Comparison of ENCODE assay signal across 8 mouse cellular contexts in genomic region chr7:63858571-63859152, GRCm38 (mm10). TPM values are rescaled to one million over a fixed set of nuclear protein-coding genes. Genes with fewer than 3 reads are reported as not detected.
DNase-seq lines count a peak whose midpoint lies in the region; ATAC-seq lines count a peak whose summit lies in the region.

No protein-coding gene starts in this region.

- peaks cover 14% of the 10 kb centered on the region for H3K4me1 ChIP-seq in megakaryocyte, embryonic 14.5 days

- H3K27me3 ChIP-seq in megakaryocyte, embryonic 14.5 days (replicated peaks), result peaks cover 37% of the 10 kb centered on the region

- H3K9me3 ChIP-seq in megakaryocyte, embryonic 14.5 days, result no peaks in the 10 kb centered on the region

- intact Hi-C loops in gastrocnemius, postnatal 14 days (cut with DNase I; ENCODE audit: low total_unique reads), result loop anchor here (5.0 to 10.0 kb wide), 2 partner anchors 74 to 296 kb away; partner anchors contain the start of gene Trpm1

- DNase-seq in embryo, embryonic 10 days (ENCODE audit: low spot score), result peak; percentile 82
- DNase-seq in gastrocnemius, postnatal 14 days, result peak; percentile 87
- DNase-seq in left cerebral cortex, adult 9 months (ENCODE audit: low spot score in 2 of 2), result peak; percentile 67 to 93
- peak; percentile 89 for DNase-seq in right cerebral cortex, postnatal 14 days
- peak; percentile 82 for DNase-seq in urinary bladder, postnatal 25 days (ENCODE audit: low spot score)

- ATAC-seq in activated CD4-positive, CD25-positive, alpha-beta regulatory T cell, adult 4 months, result peak; percentile 93
- ATAC-seq in inflammation-experienced regulatory T-cells, adult 6 months, result peak; percentile 98

- peak overlapping the region; percentile 88 for H3K4me3 ChIP-seq in megakaryocyte, embryonic 14.5 days (replicated peaks)

- H3K36me3 ChIP-seq in megakaryocyte, embryonic 14.5 days (replicated peaks; ENCODE audit: low read length), result no peaks in the 10 kb centered on the region

RNA-seq across cellular contexts. Expression of gene E030018B13Rik, which starts 58.0 kb away (rescaled TPM):
- polyA plus RNA-seq in activated CD4-positive, CD25-positive, alpha-beta regulatory T cell, adult 4 months (2017; shearing (Covaris generic)), result under 1 TPM in 1 of 2 experiments, not detected in 1; 0.56 TPM
- total RNA-seq in gastrocnemius, postnatal 14 days (2021), result not detected
- under 1 TPM in 1 of 3 experiments, not detected in 2; 0.62 TPM for polyA plus RNA-seq in inflammation-experienced regulatory T-cells, adult 6 months (2017; shearing (Covaris generic))
- not detected in 2 replicates for polyA plus RNA-seq in megakaryocyte, embryonic 14.5 days (2012; ENCODE audit: insufficient read depth, low replicate concordance)

Comparison
In these comparisons a context has a peak if more than half of its experiments do, and no peak if none do; other contexts are left out.
1. Peak in every context shown above with its lines: DNase-seq, ATAC-seq and H3K4me3 ChIP-seq.